In the genomic region with DNA sequence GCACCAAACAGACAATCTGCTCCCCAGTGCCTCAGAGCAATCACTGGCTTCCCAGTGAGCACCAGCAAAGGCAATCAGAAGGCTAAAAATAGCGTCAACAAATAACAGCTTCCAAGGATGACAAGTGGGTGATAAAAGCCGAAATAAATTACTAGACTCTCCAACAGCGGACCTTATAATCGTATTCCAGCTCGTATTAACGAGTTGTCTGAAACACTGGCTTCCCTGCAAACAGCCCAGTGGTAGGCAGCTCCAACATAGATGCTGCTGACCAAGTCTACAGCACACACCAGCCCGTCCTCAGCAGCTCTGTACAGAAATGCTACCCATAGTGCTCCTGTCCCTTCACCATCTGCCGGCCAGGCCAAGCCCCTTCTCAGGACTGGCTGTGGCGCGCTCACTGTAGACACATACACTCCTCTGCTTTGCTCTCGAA, we compare ENCODE assay signal across 10 mouse cellular contexts.
A peak's percentile ranks its signal among the peaks of the same experiment; 100 is the strongest.
DNase-seq lines count a peak whose midpoint lies in the region; ATAC-seq lines count a peak whose summit lies in the region.
"Had no signal": no experiment of that assay in that cellular context is flagged by ENCODE, and none has a peak within 500 bp of the region (broad histone marks: within the 10 kb centered on the region; RNA-seq: fewer than 3 reads in every experiment).

No protein-coding gene starts in this region.

- peaks cover 27% of the 10 kb centered on the region; the same call in 1 of the 2 replicates for H3K36me3 ChIP-seq in limb, embryonic 12.5 days
- peaks cover 14% of the 10 kb centered on the region for H3K36me3 ChIP-seq in limb, embryonic 10.5 days
- peaks cover 23% of the 10 kb centered on the region; the same call in 1 of the 2 replicates for H3K36me3 ChIP-seq in heart, embryonic 10.5 days
- H3K36me3 ChIP-seq in midbrain, embryonic 15.5 days (replicated peaks), result no peaks in the 10 kb centered on the region
- H3K36me3 ChIP-seq: G1E had no signal

- no peak overlapping the region for H3K27ac ChIP-seq in limb, embryonic 12.5 days
- H3K27ac ChIP-seq in limb, embryonic 10.5 days, result no peak overlapping the region
- H3K27ac ChIP-seq in heart, embryonic 10.5 days, result peak overlapping the region; percentile 83
- peak overlapping the region; percentile 63 for H3K27ac ChIP-seq in midbrain, embryonic 15.5 days

- no peaks in the 10 kb centered on the region for H3K4me1 ChIP-seq in limb, embryonic 12.5 days (replicated peaks)
- H3K4me1 ChIP-seq in limb, embryonic 10.5 days, result 0 out of 2 replicates have a peak, but pooled peaks cover 5% of the 10 kb centered on the region
- H3K4me1 ChIP-seq in heart, embryonic 10.5 days, result peaks cover 31% of the 10 kb centered on the region
- peaks cover 7% of the 10 kb centered on the region for H3K4me1 ChIP-seq in midbrain, embryonic 15.5 days

- no peak overlapping the region for H3K4me3 ChIP-seq in limb, embryonic 12.5 days (replicated peaks)
- H3K4me3 ChIP-seq in limb, embryonic 10.5 days, result no peak overlapping the region
- peak overlapping the region; percentile 27; the same call in 1 of the 2 replicates for H3K4me3 ChIP-seq in heart, embryonic 10.5 days
- no peak overlapping the region for H3K4me3 ChIP-seq in midbrain, embryonic 15.5 days

- H3K9me3 ChIP-seq in limb, embryonic 12.5 days, result no peaks in the 10 kb centered on the region
- no peaks in the 10 kb centered on the region for H3K9me3 ChIP-seq in limb, embryonic 10.5 days (replicated peaks)
- H3K9me3 ChIP-seq in heart, embryonic 10.5 days, result no peaks in the 10 kb centered on the region
- H3K9me3 ChIP-seq in midbrain, embryonic 15.5 days, result no peaks in the 10 kb centered on the region

- ATAC-seq in limb, embryonic 12.5 days (ENCODE audit: insufficient number of reproducible peaks, insufficient read depth, low FRiP score, low TSS enrichment, low read depth), result peak; percentile 52; the same call in 1 of the 2 replicates
- ATAC-seq in midbrain, embryonic 15.5 days (replicated peaks), result peak; percentile 75
- no peak for ATAC-seq in megakaryocyte-erythroid progenitor cell, adult 5-6 weeks (replicated peaks; ENCODE audit: low FRiP score, low TSS enrichment, poor library complexity, severe bottlenecking)

- H3K4me2 ChIP-seq in limb, embryonic 12.5 days, result no peak overlapping the region
- no peak overlapping the region for H3K4me2 ChIP-seq in midbrain, embryonic 15.5 days

- peak; percentile 26 for DNase-seq in adrenal gland, adult 2 months
- DNase-seq in adrenal gland, postnatal 25 days, result no peak
- no peak for DNase-seq in limb, embryonic 10.5 days (ENCODE audit: low spot score)
- peak; percentile 82 for DNase-seq in heart, embryonic 10.5 days (ENCODE audit: low spot score)
- DNase-seq in kidney, postnatal 10 days, result no peak
- DNase-seq: lung, postnatal 14 days had no signal

- WGBS in limb, embryonic 12.5 days, result 64% methylated on average over 11 of the region's 11 CpGs
- WGBS in limb, embryonic 10.5 days, result 78% methylated on average over 11 of the region's 11 CpGs
- WGBS in heart, embryonic 10.5 days, result 38% methylated on average over 11 of the region's 11 CpGs
- WGBS in midbrain, embryonic 15.5 days, result 60% methylated on average over 11 of the region's 11 CpGs

- no peaks in the 10 kb centered on the region for H3K27me3 ChIP-seq in limb, embryonic 12.5 days
- H3K27me3 ChIP-seq in limb, embryonic 10.5 days (ENCODE audit: low read depth, poor library complexity, severe bottlenecking), result no peaks in the 10 kb centered on the region
- no peaks in the 10 kb centered on the region for H3K27me3 ChIP-seq in heart, embryonic 10.5 days (ENCODE audit: insufficient read depth, poor library complexity, severe bottlenecking)
- H3K27me3 ChIP-seq in midbrain, embryonic 15.5 days (replicated peaks), result no peaks in the 10 kb centered on the region

- H3K9ac ChIP-seq in limb, embryonic 12.5 days (replicated peaks), result no peak overlapping the region
- H3K9ac ChIP-seq in midbrain, embryonic 15.5 days, result no peak overlapping the region

Comparison
In these comparisons a context has a peak if more than half of its experiments do, and no peak if none do; other contexts are left out.
1. DNase-seq: peak in adrenal gland, adult 2 months (single experiment) and heart, embryonic 10.5 days (single experiment); none in adrenal gland, postnatal 25 days (single experiment), limb, embryonic 10.5 days (single experiment) and kidney, postnatal 10 days (single experiment).
2. H3K27ac ChIP-seq: peak in heart, embryonic 10.5 days (single experiment) and midbrain, embryonic 15.5 days (single experiment); none in limb, embryonic 12.5 days (single experiment) and limb, embryonic 10.5 days (single experiment).